Mouse (Mus musculus): ENCODE measurements around the gene Klhdc1.
A peak's percentile ranks its signal among the peaks of the same experiment; 100 is the strongest.

The Klhdc1 gene

GRCm38 (mm10) chr12:69240876-69241275, at the start of gene Klhdc1:
Gene Klhdc1, plus strand, starts transcription at chr12:69241176.
- peak in 1 of 2 experiments; percentile 5 for DNase-seq (ENCODE audit: low spot score in 2 of 2)

- no peak for DNase-seq (ENCODE audit: low spot score in 2 of 2)
Measured at GRCm38 (mm10) chr12:69191396-69191795, 49.6 kb upstream of the Klhdc1 start.

GRCm38 (mm10) chr12:69192637-69193036, 48.3 kb upstream of the Klhdc1 start:
- no peak for DNase-seq (ENCODE audit: low spot score in 2 of 2)

- DNase-seq (ENCODE audit: low spot score in 2 of 2) = peak; percentile 65 to 74
Measured at GRCm38 (mm10) chr12:69196444-69197377, 44.3 kb upstream of the Klhdc1 start, which contains the start of gene Gm49383. Gene Gm49383, minus strand, starts transcription at chr12:69197104.

GRCm38 (mm10) chr12:69197378-69198163, 43.4 kb upstream of the Klhdc1 start:
- peak; percentile 43 to 52 for DNase-seq (ENCODE audit: low spot score in 2 of 2)

- peak; percentile 60 to 62 for DNase-seq (ENCODE audit: low spot score in 2 of 2)
Measured at GRCm38 (mm10) chr12:69198164-69198535, 42.8 kb upstream of the Klhdc1 start, which contains the start of gene Dnaaf2. Gene Dnaaf2, minus strand, starts transcription at chr12:69198429.

GRCm38 (mm10) chr12:69198985-69199384, 42.0 kb upstream of the Klhdc1 start:
- no peak for DNase-seq (ENCODE audit: low spot score in 2 of 2)

GRCm38 (mm10) chr12:69204052-69204833, 36.7 kb upstream of the Klhdc1 start, which contains the start of gene Gm49384:
Gene Gm49384, minus strand, starts transcription at chr12:69204267.
- DNase-seq (ENCODE audit: low spot score in 2 of 2) = no peak

GRCm38 (mm10) chr12:69207396-69207795, 33.6 kb upstream of the Klhdc1 start:
- DNase-seq (ENCODE audit: low spot score in 2 of 2) = no peak

GRCm38 (mm10) chr12:69207926-69208325, 33.0 kb upstream of the Klhdc1 start:
- DNase-seq (ENCODE audit: low spot score in 2 of 2) = no peak

GRCm38 (mm10) chr12:69208520-69208919, 32.5 kb upstream of the Klhdc1 start:
- DNase-seq (ENCODE audit: low spot score in 2 of 2) = no peak

GRCm38 (mm10) chr12:69210056-69210979, 30.7 kb upstream of the Klhdc1 start:
- DNase-seq (ENCODE audit: low spot score in 2 of 2) = no peak

- no peak for DNase-seq (ENCODE audit: low spot score in 2 of 2)
Measured at GRCm38 (mm10) chr12:69211057-69211456, 29.9 kb upstream of the Klhdc1 start.

- DNase-seq (ENCODE audit: low spot score in 2 of 2) = no peak
Measured at GRCm38 (mm10) chr12:69213186-69213777, 27.7 kb upstream of the Klhdc1 start.

- no peak for DNase-seq (ENCODE audit: low spot score in 2 of 2)
Measured at GRCm38 (mm10) chr12:69214393-69214792, 26.6 kb upstream of the Klhdc1 start.

GRCm38 (mm10) chr12:69215000-69215785, 25.8 kb upstream of the Klhdc1 start:
- peak; percentile 37 to 67 for DNase-seq (ENCODE audit: low spot score in 2 of 2)

- DNase-seq (ENCODE audit: low spot score in 2 of 2) = no peak
Measured at GRCm38 (mm10) chr12:69216587-69216986, 24.4 kb upstream of the Klhdc1 start.

GRCm38 (mm10) chr12:69220613-69221277, 20.2 kb upstream of the Klhdc1 start:
- DNase-seq (ENCODE audit: low spot score in 2 of 2) = no peak

Measured in frontal cortex, postnatal 36 days (tissue).